Mouse (Mus musculus) liver, adult 2 months (tissue): ENCODE measurements around the gene Mtx1. TPM values are rescaled to one million over a fixed set of nuclear protein-coding genes. Genes with fewer than 3 reads are reported as not detected.

ENCODE experiments used
- DNase-seq: peaks from one replicate; pipeline ENCODE4 v3.0.0-alpha.2; 2011; ENCODE audit warnings: low read depth, low spot score; ENCODE audit errors: extremely low read depth
- H3K27ac ChIP-seq: fragments of 200-500 bp; replicated peaks from 2 replicates; pipeline ENCODE4 v1.5.1; 2012; ENCODE audit warnings: low read depth, mild to moderate bottlenecking, control low read depth, inconsistent platforms, low read length; ENCODE audit not compliant: insufficient read depth
- H3K27me3 ChIP-seq: fragments of 200-500 bp; 2 replicates; pipeline ENCODE4 v1.6.1; 2012; ENCODE audit warnings: mild to moderate bottlenecking, moderate library complexity, low read length, inconsistent platforms; ENCODE audit not compliant: control insufficient read depth, insufficient read depth
- H3K36me3 ChIP-seq: fragments of 200-500 bp; 2 replicates; pipeline ENCODE4 v1.6.1; 2012; ENCODE audit warnings: low read length, inconsistent platforms; ENCODE audit not compliant: control insufficient read depth, insufficient read depth
- H3K4me1 ChIP-seq: fragments of 200-500 bp; 2 replicates; pipeline ENCODE4 v1.6.1; 2011; ENCODE audit warnings: low read length; ENCODE audit not compliant: control insufficient read depth, insufficient read depth
- H3K4me3 ChIP-seq: fragments of 200-500 bp; 2 replicates; pipeline ENCODE4 v1.5.1; 2011; ENCODE audit warnings: low read depth, mild to moderate bottlenecking, control low read depth, low read length, moderate library complexity; ENCODE audit not compliant: insufficient read depth
- H3K79me2 ChIP-seq: fragments of 200-500 bp; 2 replicates; pipeline ENCODE4 v1.6.1; 2012; ENCODE audit warnings: inconsistent platforms, mild to moderate bottlenecking, low read length, moderate library complexity; ENCODE audit not compliant: control insufficient read depth, insufficient read depth
- H3K9ac ChIP-seq: fragments of 200-500 bp; 2 replicates; pipeline ENCODE4 v1.6.1; 2012; ENCODE audit warnings: low read depth, mild to moderate bottlenecking, control low read depth, inconsistent platforms, low read length
- CTCF ChIP-seq: fragments of 200-500 bp; IDR thresholded peaks from 2 replicates; pipeline ENCODE4 v1.5.1; 2011; ENCODE audit warnings: low read depth, low read length, control low read depth
- POLR2A ChIP-seq: fragments of 200-500 bp; IDR thresholded peaks from 2 replicates; pipeline ENCODE4 v1.6.1; 2011; ENCODE audit warnings: low read length, control low read depth; ENCODE audit not compliant: insufficient read depth; ENCODE audit errors: extremely low read depth
- WGBS: fragments of 180-500 bp; shearing (Covaris S2); methylation state at CpG from one replicate; pipeline ENCODE4 v1.1.7; 2018; 5-methylcytosine and 5-hydroxymethylcytosine counted together
- polyA plus RNA-seq: library from polyadenylated mRNA; depleted of rRNA; stranded (reverse); fragments of >200 nt; gene quantifications from 2 replicates; pipeline ENCODE4 v1.2.3, GENCODE M21; 2012
- total RNA-seq: library from RNA; depleted of rRNA; stranded (reverse); fragments of >200 nt; gene quantifications from 2 replicates; pipeline ENCODE4 v1.2.3, GENCODE M21; 2014

Mtx1 gene
- total and polyA plus RNA-seq, 2 experiments = 105 to 167 TPM

DNA sequence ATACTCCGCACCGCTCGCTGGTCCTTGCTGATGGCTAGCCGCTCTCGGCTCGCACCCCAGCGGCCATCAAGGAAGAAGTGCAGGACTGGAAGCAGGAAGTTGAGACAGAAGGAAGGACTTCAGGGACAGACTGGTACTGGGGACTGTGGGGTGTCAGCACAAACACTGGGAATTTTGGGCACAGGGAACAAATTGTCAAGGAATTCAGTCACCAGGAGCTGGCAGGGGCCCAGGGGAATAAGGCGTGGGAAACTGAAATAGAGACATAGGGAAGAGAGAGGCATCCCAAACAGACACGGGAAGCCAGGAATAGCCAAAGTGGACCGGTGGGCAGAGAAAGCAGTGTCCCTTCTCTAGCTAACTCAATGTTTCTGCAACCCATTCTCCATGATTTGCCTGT lies 9.6 kb upstream of the Mtx1 start:
- H3K4me1 ChIP-seq = no peaks in the 10 kb centered on the region
- no peaks in the 10 kb centered on the region for H3K36me3 ChIP-seq
- H3K27me3 ChIP-seq = no peaks in the 10 kb centered on the region
- H3K4me3 ChIP-seq = no peak overlapping the region
- no peaks in the 10 kb centered on the region for H3K79me2 ChIP-seq
- no peak overlapping the region for H3K27ac ChIP-seq
- no peak overlapping the region for H3K9ac ChIP-seq
- TF ChIP-seq CTCF (no peak), POLR2A (no peak)
- DNase-seq = no peak
- WGBS = 87% methylated on average over 10 of the region's 10 CpGs

- no peaks in the 10 kb centered on the region for H3K36me3 ChIP-seq
- no peak for DNase-seq
- H3K4me1 ChIP-seq = peaks cover under 1% of the 10 kb centered on the region; the same call in 1 of the 2 replicates
- TF ChIP-seq POLR2A (no peak), CTCF (no peak)
- no peak overlapping the region for H3K4me3 ChIP-seq
- WGBS = 49% methylated on average over 14 of the region's 14 CpGs
- H3K27me3 ChIP-seq = no peaks in the 10 kb centered on the region
- no peaks in the 10 kb centered on the region for H3K79me2 ChIP-seq
- H3K27ac ChIP-seq = no peak overlapping the region
- H3K9ac ChIP-seq = no peak overlapping the region
Observed at GRCm38 (mm10) chr3:89233562-89234110, 6.7 kb upstream of the Mtx1 start.

GRCm38 (mm10) chr3:89232614-89233013 lies 5.7 kb upstream of the Mtx1 start:
- Histone ChIP-seq H3K9ac (no peak overlapping the region), H3K4me3 (no peak overlapping the region), H3K27ac (no peak overlapping the region), H3K79me2 (no peaks in the 10 kb centered on the region), H3K4me1 (peaks cover 3% of the 10 kb centered on the region; the same call in 1 of the 2 replicates), H3K36me3 (no peaks in the 10 kb centered on the region), H3K27me3 (no peaks in the 10 kb centered on the region)
- 83% methylated on average over 6 of the region's 6 CpGs for WGBS
- TF ChIP-seq POLR2A (no peak), CTCF (no peak)
- DNase-seq = no peak

DNA sequence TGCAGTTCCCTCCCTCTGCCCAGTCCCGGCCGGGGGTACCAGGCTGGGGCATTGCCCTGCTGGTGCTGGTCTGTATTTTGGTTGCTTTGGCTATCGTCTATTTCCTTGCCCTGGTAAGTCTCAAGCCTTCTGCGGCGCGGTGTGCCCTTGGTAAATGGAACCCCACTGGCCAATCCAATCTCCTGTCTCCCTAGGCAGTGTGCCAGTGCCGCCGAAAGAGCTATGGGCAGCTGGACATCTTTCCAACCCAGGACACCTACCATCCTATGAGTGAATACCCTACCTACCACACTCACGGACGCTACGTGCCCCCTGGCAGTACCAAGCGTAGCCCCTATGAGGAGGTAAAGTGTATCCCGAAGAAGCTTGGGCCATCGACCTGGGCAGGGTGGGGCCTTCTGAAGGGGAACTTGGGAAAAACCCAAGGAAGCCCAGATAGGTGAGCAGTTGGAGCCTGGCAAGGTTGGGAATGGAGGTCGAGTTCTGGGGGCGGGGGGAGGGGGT lies 4.9 kb upstream of the Mtx1 start:
- H3K36me3 ChIP-seq = no peaks in the 10 kb centered on the region
- 0 out of 2 replicates have a peak, but pooled peaks cover 2% of the 10 kb centered on the region for H3K27me3 ChIP-seq
- H3K27ac ChIP-seq = no peak overlapping the region
- H3K4me1 ChIP-seq = peaks cover 3% of the 10 kb centered on the region; the same call in 1 of the 2 replicates
- WGBS = 78% methylated on average over 16 of the region's 16 CpGs
- DNase-seq = no peak
- H3K79me2 ChIP-seq = no peaks in the 10 kb centered on the region
- no peak overlapping the region for H3K4me3 ChIP-seq
- no peak overlapping the region for H3K9ac ChIP-seq
- no peak for TF ChIP-seq CTCF
- no peak for TF ChIP-seq POLR2A

DNA sequence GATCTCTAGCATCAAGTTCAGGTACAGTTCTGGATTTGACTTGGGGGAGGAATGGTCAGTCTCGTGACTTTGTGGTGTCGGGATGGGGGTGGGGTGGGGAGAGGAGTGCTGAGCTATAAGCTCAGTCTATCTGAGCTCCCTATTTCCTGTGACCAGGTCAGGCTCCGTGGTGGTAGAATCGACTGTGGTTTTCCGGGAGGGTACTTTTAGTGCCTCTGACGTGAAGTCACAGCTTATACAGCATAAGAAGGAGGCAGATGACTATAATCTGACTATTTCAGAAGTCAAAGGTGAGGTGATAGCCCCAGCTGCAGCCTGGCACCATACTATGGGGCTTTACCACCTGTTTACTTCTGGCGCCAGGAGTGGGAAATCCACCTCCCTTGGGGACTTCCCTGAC lies 4.5 kb upstream of the Mtx1 start:
- no peak overlapping the region for H3K27ac ChIP-seq
- H3K4me1 ChIP-seq = peaks cover 3% of the 10 kb centered on the region; the same call in 1 of the 2 replicates
- no peak overlapping the region for H3K4me3 ChIP-seq
- H3K27me3 ChIP-seq = 0 out of 2 replicates have a peak, but pooled peaks cover 2% of the 10 kb centered on the region
- DNase-seq = no peak
- H3K79me2 ChIP-seq = no peaks in the 10 kb centered on the region
- H3K9ac ChIP-seq = no peak overlapping the region
- TF ChIP-seq CTCF (no peak), POLR2A (no peak)
- 67% methylated on average over 7 of the region's 7 CpGs for WGBS
- H3K36me3 ChIP-seq = no peaks in the 10 kb centered on the region

GRCm38 (mm10) chr3:89230561-89230960 lies 3.7 kb upstream of the Mtx1 start:
- TF ChIP-seq POLR2A (no peak), CTCF (no peak)
- H3K4me3 ChIP-seq = no peak overlapping the region
- WGBS = 84% methylated on average over 2 of the region's 2 CpGs
- H3K79me2 ChIP-seq = no peaks in the 10 kb centered on the region
- peaks cover 3% of the 10 kb centered on the region; the same call in 1 of the 2 replicates for H3K4me1 ChIP-seq
- H3K27me3 ChIP-seq = 0 out of 2 replicates have a peak, but pooled peaks cover 2% of the 10 kb centered on the region
- DNase-seq = no peak
- no peaks in the 10 kb centered on the region for H3K36me3 ChIP-seq
- no peak overlapping the region for H3K27ac ChIP-seq
- H3K9ac ChIP-seq = no peak overlapping the region
